Mouse (Mus musculus) lung, postnatal 10 days (tissue): ENCODE measurements around the gene Mrps9.

Experiments
- DNase-seq: peaks from one replicate; pipeline ENCODE4 v3.0.0; 2021

The Mrps9 gene

GRCm38 (mm10) chr1:42907153-42907552 lies 56.1 kb downstream of the Mrps9 start:
- DNase-seq, result no peak

- peak; percentile 22 for DNase-seq
Observed at GRCm38 (mm10) chr1:42915062-42915461, 64.0 kb downstream of the Mrps9 start.

GRCm38 (mm10) chr1:42916719-42917118 lies 65.7 kb downstream of the Mrps9 start:
- DNase-seq, result no peak

GRCm38 (mm10) chr1:42917908-42918307 lies 66.9 kb downstream of the Mrps9 start:
- DNase-seq, result no peak

- DNase-seq, result no peak
Observed at GRCm38 (mm10) chr1:42923924-42924323, 72.9 kb downstream of the Mrps9 start.

GRCm38 (mm10) chr1:42933613-42934012 lies 82.6 kb downstream of the Mrps9 start:
- DNase-seq, result peak; percentile 18

GRCm38 (mm10) chr1:42948486-42948885 lies 97.5 kb downstream of the Mrps9 start:
- DNase-seq, result no peak

- peak; percentile 42 for DNase-seq
Observed at GRCm38 (mm10) chr1:42952734-42953481, 101.9 kb downstream of the Mrps9 start, which contains the start of gene Gpr45. Gene Gpr45, plus strand, starts transcription at chr1:42952872.

- no peak for DNase-seq
Observed at GRCm38 (mm10) chr1:42953482-42953822, 102.4 kb downstream of the Mrps9 start.
